Mouse (Mus musculus): ENCODE data around the gene Arid1b.
"Not testable (repeated sequence)": the region's sequence is repeated elsewhere in the genome, so short reads cannot be mapped to it uniquely, and the experiment has no call there.

Gene Arid1b

GRCm38 (mm10) chr17:5085942-5086341 is 91.8 kb downstream of the Arid1b start:
- in situ Hi-C loops (cut with MboI, MseI) = no loop called here

GRCm38 (mm10) chr17:5088241-5088640 is 94.1 kb downstream of the Arid1b start:
- in situ Hi-C loops (cut with MboI, MseI) = not testable (repeated sequence)

- in situ Hi-C loops (cut with MboI, MseI) = no loop called here
Measured at GRCm38 (mm10) chr17:5088822-5089221, 94.7 kb downstream of the Arid1b start.

- in situ Hi-C loops (cut with MboI, MseI) = no loop called here
Measured at GRCm38 (mm10) chr17:5089541-5089940, 95.4 kb downstream of the Arid1b start.

GRCm38 (mm10) chr17:5091490-5091889 is 97.4 kb downstream of the Arid1b start:
- in situ Hi-C loops (cut with MboI, MseI) = no loop called here

- in situ Hi-C loops (cut with MboI, MseI) = no loop called here
Measured at GRCm38 (mm10) chr17:5091934-5092333, 97.8 kb downstream of the Arid1b start.

GRCm38 (mm10) chr17:5093343-5093742 is 99.2 kb downstream of the Arid1b start:
- in situ Hi-C loops (cut with MboI, MseI) = not testable (repeated sequence)

GRCm38 (mm10) chr17:5094636-5095035 is 100.5 kb downstream of the Arid1b start:
- in situ Hi-C loops (cut with MboI, MseI) = no loop called here

- in situ Hi-C loops (cut with MboI, MseI) = no loop called here
Measured at GRCm38 (mm10) chr17:5095741-5096140, 101.6 kb downstream of the Arid1b start.

- in situ Hi-C loops (cut with MboI, MseI) = no loop called here
Measured at GRCm38 (mm10) chr17:5097046-5097445, 102.9 kb downstream of the Arid1b start.

- in situ Hi-C loops (cut with MboI, MseI) = no loop called here
Measured at GRCm38 (mm10) chr17:5097545-5098475, 103.7 kb downstream of the Arid1b start.

GRCm38 (mm10) chr17:5098727-5099126 is 104.6 kb downstream of the Arid1b start:
- in situ Hi-C loops (cut with MboI, MseI) = no loop called here

- in situ Hi-C loops (cut with MboI, MseI) = no loop called here
Measured at GRCm38 (mm10) chr17:5099238-5099637, 105.1 kb downstream of the Arid1b start.

- in situ Hi-C loops (cut with MboI, MseI) = no loop called here
Measured at GRCm38 (mm10) chr17:5101157-5101556, 107.0 kb downstream of the Arid1b start.

GRCm38 (mm10) chr17:5101887-5102286 is 107.8 kb downstream of the Arid1b start:
- in situ Hi-C loops (cut with MboI, MseI) = no loop called here

GRCm38 (mm10) chr17:5105746-5106145 is 111.6 kb downstream of the Arid1b start:
- in situ Hi-C loops (cut with MboI, MseI) = no loop called here

- in situ Hi-C loops (cut with MboI, MseI) = no loop called here
Measured at GRCm38 (mm10) chr17:5106263-5107195, 112.4 kb downstream of the Arid1b start.

GRCm38 (mm10) chr17:5107501-5107900 is 113.4 kb downstream of the Arid1b start:
- in situ Hi-C loops (cut with MboI, MseI) = no loop called here

GRCm38 (mm10) chr17:5108022-5108421 is 113.9 kb downstream of the Arid1b start:
- in situ Hi-C loops (cut with MboI, MseI) = no loop called here

GRCm38 (mm10) chr17:5108546-5109142 is 114.5 kb downstream of the Arid1b start:
- in situ Hi-C loops (cut with MboI, MseI) = no loop called here

- in situ Hi-C loops (cut with MboI, MseI) = no loop called here
Measured at GRCm38 (mm10) chr17:5109343-5109742, 115.2 kb downstream of the Arid1b start.

- in situ Hi-C loops (cut with MboI, MseI) = no loop called here
Measured at GRCm38 (mm10) chr17:5110159-5110558, 116.0 kb downstream of the Arid1b start.

Measured in T-helper 1 cell (primary cell).